Mouse (Mus musculus): ENCODE measurements around the gene Stx5a.

GRCm38 (mm10) chr19:8741243-8741869 lies at the start of gene Stx5a:
- TF ChIP-seq EP300 (IDR thresholded peaks at IDR 0.05; ENCODE audit: insufficient read depth, low read depth, low read length) (peak; percentile 11; the same call in 1 of the 2 replicates), POLR2A (IDR thresholded peaks at IDR 0.05; ENCODE audit: insufficient read depth, low read depth, low read length) (peak; percentile 82), CTCF (IDR thresholded peaks at IDR 0.05) (peak; percentile 45)
